Mouse (Mus musculus) urinary bladder, postnatal 4 days (tissue): ENCODE results near the gene Ripor2.

Experiments used
- DNase-seq, 2 experiments: peaks; one replicate each; pipeline ENCODE4 v3.0.0; 2021 to 2022; ENCODE audit warnings: low spot score in 2 of 2

The Ripor2 gene

DNA sequence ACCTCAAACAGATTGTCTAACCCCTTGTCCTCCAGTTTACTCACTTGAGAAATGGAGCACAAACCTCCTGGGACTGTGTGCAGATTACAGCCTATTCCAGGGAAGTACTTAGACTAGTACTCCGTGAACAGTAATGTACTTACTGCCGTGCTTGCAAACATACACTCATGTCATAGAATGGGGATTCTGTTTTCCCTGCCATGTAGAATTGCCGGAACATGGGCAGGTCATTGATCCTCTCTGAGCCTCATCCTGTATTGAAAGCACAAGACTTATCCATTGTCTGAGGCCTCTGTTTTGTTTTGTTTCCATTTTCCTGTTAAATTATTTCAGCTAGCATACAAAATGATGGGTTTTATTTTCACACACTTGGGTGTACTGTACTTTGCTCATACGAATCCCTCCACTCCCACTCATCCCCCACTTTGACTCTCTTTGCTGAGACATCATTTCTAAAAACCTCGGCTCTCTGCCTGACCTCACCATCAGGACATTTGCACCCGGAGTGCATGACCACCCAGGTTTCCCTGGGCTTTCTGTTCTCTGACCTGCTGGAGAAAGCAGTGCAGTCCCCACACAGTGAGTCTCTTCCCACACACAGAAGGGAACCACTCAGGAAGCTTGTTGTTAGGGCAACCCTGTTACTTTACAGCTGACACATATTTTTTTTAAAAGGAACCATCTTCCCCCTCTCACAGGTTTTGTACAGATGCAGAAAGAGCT, 35.2 kb downstream of the Ripor2 start:
- DNase-seq, result no peak

DNA sequence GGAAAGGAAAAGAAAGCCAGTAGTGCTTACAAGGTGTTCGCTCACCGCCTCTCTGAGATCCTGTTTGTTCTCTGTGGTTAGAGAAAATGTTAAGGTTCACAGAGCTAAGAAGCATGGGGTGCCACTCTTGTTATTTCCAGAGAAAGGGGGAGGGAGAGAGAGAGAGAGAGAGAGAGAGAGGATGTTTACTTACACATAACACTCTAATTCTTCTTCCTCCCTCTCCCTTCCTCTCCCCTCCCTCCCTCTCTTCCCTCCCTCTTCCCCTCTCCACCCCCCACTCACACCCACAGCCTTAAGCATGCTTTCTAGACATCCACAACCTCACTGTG, 35.8 kb downstream of the Ripor2 start:
- DNase-seq, result no peak

DNA sequence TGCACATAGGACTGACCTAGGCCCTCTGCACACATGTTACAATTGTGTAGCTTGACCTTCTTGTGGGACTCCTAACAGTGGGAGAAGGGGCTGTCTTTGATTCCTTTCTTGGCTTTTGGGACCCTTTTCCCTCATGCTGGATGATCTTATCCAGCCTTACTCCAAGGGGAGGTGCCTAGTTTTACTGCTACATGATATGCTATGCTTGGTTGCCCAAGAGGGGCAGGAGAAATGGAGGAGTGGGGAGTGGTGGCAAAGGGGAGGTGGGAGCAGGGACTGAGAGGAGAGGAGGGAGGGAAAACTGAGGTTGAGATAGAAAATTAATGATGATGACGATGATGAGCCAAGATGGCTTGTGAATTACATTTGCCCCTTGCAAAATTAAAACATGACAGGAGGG, 37.7 kb downstream of the Ripor2 start:
- DNase-seq, result no peak

DNA sequence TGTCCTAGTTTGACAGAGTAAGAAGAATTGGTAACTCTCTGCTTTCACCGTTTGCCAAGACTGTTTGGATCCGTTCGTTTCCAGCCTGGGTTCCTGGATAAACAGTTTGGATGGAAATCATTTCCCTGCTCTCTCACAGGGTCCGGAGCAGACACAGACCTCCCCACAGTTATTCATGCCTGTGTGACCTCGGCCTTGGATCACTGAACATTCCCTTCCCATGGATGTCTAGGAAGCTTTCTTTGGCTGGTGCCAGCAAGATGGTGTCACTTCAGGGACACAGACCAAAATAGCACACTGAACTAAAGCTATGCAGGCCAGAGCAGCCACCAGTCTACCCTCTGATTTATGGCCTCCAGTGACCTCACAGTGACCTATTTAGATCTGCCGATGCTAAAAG, 38.5 kb downstream of the Ripor2 start:
- peak in 1 of 2 experiments; percentile 56 for DNase-seq

DNA sequence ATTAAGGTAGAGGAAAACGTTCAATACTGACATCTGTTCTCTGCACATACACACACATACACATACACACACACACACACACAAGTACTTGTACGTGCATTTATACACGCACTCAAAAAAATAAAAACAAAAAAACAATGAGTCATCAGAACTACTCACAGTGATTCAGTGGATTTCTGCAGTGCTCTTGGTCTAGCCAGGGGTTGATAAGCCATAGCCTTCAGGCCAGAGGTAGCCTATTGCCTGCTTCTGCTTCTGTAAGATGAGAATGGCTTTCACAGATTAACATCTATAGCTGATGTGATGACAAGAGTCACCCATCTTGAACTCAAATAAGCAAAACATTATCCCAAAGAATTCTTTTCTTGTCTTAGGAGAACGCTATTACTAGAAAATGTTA, 41.6 kb downstream of the Ripor2 start:
- DNase-seq, result no peak

DNA sequence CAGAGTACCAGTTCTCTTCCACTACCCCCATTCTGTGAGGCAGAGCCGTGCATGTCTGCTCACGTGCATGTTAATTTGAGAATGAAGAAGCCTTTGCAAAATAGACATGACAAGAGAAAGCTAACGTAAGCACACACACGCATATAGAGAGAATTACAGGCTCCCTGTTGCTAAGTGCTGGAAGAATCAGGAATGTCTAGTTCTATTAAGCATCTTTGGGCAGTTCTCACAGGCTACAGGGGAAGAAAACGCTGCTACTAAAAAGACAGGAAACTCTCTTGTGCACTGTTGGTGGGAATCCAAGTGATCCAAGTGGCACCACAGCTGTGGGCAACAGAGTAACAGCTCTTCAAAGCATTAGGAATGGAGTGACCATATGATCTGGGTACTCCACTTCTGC, 43.1 kb downstream of the Ripor2 start:
- no peak for DNase-seq

DNA sequence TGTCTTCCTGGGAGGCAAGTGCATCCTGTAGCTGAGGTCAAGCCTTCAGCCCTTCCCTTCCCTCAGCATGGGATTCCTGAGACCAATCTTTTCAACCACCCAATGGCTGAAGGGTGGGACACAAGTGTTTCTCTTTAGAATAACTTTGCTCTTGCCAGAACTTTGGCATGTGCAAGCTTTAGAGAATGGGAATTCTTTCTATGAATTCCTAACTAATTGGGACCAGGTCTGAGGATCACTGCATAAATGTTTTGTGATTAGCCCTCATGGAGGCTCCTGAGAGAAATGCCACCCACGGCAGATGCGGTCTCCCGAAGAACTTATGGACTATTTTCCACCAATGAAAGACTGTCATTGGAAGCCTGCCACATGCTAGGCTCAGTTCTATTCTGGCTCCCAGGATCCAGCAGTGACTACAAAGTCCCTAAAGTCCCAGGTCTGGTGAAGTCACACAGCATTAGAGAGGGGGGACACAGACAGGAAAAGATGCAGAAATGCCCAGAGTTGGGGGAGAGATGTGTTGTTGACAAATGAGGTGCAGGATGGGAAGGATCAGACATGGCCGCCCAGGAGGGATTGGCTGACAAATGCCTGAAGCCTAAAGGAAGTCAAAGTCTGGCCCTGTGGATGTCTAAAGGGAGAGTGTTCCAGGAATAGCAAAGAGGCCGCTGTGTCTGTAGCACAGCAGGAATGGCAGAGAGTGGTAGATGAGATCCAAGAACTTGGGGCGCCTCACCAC, 44.9 kb downstream of the Ripor2 start:
- no peak for DNase-seq

DNA sequence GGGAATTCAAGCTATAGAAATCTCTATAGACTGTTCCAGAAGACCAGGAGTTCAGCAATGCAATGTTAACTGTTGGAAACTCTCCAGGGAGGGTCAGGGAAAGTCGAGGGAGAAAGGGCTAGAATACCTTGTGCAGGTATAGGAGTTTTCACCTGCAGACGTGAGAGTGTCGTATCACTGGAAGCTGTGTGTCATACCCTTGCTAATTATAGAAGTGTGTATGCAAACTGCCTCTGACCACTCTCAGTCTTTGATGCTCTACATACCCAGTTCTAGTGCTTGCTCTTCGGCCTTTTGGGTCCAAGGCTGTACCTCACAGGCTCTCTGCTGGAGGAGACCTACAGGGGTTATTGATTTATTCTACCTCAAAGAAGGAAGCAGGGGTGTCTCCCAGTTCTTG, 46.2 kb downstream of the Ripor2 start:
- no peak for DNase-seq

DNA sequence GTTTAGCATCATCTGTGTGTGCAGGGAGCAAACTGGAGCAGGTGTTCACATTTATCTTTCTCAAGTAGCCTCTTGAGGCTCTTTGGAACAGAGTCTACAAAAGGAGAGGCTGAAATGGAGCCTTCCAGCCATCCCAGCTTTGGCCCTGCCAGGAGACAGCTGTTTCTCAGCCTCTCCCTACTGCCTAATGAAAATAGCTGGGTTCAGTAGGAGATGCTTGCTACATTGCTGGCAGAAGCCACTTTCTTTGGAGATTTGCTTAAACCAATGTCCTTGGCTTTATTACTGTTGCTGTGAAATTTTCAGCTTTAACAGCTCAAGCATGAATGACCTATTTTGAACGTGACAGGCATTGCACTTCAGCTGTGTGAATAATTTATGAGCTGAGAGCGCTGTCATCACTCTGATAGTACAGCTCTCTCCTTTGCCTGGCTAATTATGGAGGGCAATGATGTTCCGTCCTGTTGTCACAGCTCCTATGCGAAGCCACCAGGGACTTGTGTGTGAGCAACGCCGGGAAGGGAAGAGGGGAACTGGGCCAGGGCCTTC, 47.2 kb downstream of the Ripor2 start:
- DNase-seq, result peak in 1 of 2 experiments; percentile 59

DNA sequence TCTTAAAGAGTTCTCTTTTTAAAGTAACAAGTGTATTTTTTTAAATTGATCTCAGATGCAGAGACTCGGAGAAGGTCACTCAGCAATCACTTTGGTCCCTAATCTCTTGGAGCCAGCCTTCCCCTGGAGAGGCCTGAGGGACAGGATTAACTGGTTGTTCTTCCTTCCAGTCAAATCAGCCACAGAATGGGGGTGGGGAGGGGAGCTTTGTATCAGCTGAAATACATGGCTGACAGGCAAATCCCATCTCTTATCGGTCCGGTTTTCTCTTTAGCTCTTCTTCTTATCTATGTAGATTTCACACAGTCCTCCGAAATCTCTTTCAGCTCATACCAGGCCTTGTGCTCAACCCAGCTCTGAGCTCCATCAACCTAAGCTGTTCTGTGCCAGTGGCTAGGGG, 48.4 kb downstream of the Ripor2 start:
- DNase-seq, result no peak

DNA sequence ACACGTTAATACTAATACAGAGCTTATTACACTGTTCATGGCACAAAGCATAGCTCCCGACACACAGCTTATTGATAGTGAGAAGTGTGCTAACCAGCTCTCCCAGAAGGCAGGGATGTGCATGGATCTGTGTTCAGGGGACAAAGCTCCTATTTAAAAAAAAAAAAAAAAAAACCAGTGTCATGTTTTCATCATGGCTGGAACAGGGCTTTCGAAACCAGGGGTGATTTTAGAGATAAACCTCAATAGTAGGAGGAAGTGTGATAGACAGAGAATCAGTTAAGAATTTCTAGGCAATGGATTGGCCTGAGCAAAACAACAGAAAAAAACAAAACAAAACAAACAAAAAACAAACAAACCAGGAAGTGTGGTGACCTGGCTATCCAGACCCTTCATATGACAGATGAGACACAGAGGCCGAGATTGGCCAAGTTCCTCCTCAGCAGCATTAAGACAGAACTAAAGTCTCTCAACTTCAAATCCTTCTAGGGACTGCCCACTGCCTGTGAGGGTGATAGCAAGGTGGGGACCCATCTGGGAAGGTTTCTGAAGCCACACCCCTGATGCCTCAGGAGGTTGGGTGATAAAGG, 51.1 kb downstream of the Ripor2 start:
- no peak for DNase-seq

DNA sequence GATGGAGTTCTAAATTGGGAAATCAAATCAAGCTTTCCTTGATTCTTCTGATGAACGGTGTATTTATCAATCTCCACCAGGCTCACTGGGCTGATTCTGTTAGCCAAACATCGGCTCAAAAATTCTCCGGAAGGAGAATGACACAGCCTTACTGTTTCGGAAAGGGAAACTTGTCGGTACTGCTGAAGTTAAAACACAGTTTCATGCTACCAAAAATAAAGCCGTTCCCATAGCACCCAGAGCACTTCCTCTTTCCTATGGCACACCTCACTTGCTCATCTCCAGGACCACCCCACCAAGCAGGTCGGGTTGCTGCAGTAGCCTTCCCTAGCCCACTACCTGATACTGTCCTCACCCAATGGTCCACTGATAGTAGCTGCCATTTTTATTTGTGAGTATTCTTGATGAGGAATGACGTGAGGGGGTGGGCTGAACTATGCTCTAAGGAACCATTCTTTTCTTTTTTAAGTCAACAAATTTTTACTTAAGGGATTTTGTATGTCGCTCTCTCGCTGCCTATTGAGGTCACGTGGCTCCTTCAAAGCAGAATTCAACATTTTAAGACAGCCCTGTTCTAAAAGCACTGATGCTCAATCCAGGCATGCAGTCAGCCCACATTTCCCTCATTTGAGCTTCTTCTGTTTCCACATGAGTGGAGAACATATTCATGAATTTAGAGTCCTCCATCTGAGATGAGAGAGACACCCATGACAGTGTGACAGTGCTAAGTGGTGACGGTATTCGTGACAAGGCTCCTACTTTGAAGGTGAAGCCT, 52.5 kb downstream of the Ripor2 start:
- no peak for DNase-seq

DNA sequence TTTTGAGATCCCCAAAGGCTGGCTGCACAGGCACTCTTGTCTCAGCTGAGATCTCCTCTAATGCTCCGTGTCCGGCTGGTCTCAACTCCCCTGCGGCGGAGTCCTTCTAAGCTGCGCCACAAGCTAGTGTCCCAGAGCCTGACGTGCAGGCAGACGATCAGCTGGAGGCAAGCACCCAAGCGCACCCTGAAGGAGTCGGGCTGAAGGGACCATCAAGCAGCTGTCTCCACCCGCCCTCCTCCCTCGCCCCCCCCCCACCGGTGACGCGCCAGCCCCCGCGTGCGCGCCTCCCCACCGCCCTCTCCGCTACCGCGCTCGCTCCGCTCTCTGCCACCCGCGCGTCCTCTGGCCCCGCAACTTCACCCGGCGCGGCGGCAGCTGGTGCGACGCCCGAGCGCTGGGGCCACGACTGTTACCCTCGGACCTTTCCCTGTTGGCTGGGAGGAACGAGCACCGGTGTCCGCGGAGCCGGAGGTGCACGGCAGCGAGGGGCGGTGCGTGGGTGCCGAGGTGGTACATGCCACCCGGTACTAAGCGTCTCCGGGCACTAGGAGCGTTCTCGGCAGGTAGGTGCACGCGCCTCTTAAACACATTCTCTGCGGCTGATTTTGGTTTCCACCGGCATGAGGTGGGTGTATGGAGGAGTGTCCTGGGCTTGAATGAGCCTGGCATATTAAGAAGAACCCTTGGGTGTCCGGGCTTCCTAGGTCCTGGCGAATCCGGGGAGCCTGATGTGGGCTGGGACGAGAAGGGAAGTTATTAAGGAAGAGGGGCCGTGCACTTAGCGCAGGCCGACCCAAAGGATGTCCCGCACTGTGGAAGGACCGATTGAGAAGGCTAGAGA, 56.6 kb downstream of the Ripor2 start:
- no peak for DNase-seq

DNA sequence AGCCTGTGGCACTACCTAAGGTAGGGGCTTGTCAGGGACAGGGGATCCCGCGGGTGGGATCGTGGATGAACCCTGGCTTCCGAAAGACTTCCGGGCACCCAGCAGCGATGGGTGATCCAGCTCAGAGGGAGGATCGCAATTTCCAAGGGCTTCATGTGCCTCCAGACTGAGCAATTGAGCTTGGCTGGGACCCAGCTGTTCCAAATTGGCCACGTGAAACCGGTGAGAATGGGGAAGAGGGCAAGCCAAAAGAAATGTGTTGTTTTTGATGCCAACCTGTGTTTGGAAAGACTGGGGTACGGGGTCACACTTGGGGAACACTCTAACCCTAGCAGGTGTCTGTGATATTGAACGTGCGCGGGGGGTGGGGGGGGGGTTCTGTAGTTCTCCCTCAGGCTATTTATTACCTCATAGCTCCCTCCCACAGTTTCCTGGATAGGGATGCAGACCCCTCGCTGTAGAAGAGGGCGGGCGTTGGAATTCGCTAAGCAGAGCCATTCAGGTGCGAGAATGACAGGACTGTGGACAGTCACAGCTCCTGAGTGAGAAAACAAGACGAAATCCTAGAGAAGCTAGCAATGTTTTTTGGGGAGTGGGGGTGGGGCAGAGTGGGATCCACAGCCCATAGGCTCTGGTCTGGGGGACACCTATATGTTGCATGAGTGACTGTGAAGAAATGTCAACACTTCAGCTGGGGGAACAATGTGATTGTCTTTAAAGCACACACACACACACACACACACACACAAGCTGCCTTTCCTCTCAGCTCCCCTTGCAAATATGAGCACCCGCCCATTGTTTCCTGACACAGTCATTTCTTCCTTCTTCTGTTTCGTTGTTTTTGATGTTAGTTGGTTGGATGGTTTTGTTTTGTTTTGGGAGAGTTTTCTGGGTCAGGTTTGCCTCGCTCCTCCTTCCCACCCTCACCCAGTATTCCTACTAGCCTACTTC, 57.5 kb downstream of the Ripor2 start:
- no peak for DNase-seq

DNA sequence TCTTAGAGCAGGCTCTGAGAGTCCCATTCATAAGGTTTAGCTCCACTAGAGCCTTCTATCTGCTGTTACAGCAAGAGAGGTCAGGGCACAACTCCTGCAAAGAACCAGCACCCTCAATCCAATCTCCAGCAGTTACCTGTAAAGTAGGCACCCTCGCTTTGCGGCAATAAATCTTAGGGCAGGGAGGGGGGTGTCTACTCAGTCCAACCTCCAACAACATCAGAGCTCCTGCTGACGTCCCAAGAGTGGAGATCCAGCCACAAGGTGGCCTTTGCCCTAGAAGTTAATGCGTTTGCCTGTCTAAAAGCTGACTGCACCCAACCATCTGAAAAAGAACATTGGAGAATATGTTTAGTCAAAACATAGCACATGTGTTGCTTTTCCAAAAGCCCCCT, 58.2 kb downstream of the Ripor2 start:
- no peak for DNase-seq

DNA sequence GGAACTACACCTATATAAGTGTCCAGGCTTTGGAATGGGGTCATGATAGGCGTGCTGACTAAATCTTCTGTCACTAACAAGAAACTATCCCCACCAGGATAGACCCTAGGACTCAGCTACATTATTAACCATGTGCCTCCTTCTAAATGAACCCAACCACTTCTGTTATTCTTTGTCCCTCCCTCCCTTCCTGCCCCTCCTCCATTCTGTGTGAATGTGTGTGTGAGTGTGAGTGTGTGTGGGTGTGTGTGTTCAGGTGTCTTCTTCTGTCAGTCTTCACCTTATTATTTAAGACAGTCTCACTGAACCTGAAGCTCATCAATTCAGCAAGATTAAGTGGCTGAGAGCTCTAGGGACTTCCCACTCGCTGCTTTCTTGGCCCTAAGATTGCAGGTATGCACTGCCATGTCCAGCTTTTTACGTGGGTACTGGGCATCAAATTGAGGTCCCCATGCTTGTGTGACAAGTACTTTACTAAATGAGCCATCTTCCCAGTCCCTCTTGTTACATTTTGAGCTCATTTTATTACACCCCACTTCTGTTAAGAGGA, 58.9 kb downstream of the Ripor2 start:
- DNase-seq, result no peak

DNA sequence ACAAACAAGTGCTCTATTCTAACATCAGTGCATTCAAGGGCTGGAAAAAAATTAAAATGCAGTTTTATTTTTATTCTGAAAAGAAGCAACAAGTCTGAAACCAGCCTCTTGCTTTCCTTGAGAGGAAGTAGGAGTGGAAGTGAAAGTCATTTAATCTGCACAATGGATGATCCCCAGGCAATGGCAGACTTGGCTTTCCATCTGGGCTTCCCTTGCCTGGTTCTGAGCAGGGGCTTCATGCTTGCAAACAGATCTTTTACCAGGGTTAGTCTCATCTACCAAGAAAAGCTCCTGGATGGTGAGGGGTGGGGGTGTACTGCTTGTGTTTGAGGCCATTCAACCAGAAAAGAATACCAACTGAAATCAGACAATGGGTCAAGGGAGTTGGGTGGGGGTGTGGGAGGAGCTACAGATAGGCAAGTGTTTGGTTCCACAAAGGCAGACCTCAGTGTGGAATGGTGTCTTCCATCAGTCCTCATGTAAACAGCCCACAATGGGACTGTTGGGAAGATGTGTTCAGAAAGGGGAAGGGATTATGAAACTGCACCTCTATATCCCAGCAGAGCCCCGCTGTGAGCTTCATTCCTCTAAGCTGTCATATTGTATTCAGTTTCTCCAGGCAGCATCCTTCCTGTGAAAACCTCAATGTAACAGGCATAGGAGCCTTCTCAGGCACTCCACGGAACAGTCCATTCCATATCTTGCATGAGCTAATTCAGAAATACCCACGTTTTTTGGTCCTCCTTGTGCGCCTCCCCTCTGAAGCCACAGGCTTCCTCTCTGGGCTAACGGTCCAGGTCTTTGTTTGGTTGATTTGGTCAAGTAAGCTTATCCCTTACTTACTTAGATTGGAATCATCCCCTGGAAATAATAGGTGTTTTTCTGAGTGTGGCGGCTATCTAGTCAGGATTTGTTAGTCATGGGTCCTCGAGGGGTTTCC, 59.8 kb downstream of the Ripor2 start:
- no peak for DNase-seq

DNA sequence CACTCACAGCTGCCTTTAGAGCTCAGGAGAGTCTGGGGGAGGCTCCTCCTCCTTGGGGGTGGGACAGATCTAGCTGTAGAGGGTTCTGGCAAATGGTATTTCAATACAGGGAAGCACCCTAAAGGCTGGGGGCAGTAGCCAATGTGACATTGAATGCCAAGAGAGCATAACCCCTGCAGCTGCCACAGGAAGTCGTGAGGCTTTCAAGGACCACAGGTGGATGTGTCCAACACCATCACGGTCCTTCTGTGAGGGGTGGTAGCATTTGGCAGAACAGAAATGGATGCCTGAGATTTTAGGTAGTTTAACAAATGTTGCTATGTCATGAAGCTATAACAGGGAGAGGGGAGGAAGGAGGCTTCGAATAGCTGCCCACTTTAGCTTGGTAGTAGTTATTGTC, 63.2 kb downstream of the Ripor2 start:
- no peak for DNase-seq

DNA sequence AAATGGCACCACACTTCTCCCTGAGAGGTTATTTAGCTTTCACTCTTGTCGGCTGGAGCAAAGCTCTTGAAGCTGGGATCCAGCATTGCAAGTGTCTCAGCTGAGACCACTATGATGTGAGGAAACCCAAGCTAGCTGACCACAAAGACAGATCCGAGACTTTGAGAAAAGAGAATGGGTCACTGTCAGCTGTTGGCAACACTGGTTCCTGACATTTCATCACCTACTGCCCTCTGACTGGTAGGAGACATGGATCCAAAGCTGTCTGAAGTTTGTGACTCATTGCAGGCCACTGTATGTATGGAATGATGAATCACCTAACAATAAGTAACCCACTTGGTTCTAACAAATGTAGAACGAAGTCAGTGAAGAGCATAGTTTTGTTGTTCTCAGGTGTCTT, 64.3 kb downstream of the Ripor2 start:
- DNase-seq, result no peak
